Mouse (Mus musculus) adrenal gland (tissue): ENCODE results near the gene Gm9936.
"Not testable (repeated sequence)": the region's sequence is repeated elsewhere in the genome, so short reads cannot be mapped to it uniquely, and the experiment has no call there.

Experiments used
- intact Hi-C: fragments of 180-260 bp; cut with DNase I; formaldehyde crosslinking; loops from one replicate; pipeline ENCODE4 v1.15.1; 2025
- long read RNA-seq, 2 experiments: library from polyadenylated mRNA; unstranded; transcript quantifications; one replicate each; pipeline ENCODE4 v2.0.0; 2020; ENCODE audit warnings: borderline replicate concordance in 1 of 2; ENCODE audit not compliant: insufficient replicate concordance in 1 of 2

The Gm9936 gene
- long read RNA-seq, experiment 1: 0 reads
- long read RNA-seq, experiment 2: 0 reads

GRCm38 (mm10) chr5:114858582-114858981 lies at the start of gene Gm9936:
TSS of gene Gm9936 (minus strand) at chr5:114858682.
- intact Hi-C loops: no loop called here

GRCm38 (mm10) chr5:114902413-114902812 lies 43.9 kb upstream of the Gm9936 start:
- intact Hi-C loops: loop anchor here (5.0 kb wide), 1 partner anchor 80 kb away; the partner anchor contains the start of gene 1500011B03Rik

DNA sequence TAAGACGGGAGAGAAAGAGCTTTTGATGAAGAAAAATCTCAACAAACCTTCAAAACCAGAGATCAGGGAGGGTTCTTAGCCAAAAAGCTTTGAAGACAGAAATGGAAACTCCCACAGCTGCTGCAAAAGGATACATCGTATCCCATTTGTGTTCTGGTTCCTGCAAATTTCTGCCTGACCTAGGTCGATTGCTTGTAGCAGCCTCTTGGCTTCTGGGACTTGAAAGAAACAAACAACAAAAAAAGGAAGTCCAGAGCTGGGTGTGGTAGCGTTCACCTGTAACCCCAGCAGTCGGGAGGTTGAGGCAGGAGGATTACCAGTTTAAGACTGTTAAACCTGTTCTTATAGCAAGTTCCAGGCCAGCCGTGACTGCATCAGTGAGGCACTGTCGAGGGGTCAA lies 40.4 kb upstream of the Gm9936 start:
- intact Hi-C loops: no loop called here

DNA sequence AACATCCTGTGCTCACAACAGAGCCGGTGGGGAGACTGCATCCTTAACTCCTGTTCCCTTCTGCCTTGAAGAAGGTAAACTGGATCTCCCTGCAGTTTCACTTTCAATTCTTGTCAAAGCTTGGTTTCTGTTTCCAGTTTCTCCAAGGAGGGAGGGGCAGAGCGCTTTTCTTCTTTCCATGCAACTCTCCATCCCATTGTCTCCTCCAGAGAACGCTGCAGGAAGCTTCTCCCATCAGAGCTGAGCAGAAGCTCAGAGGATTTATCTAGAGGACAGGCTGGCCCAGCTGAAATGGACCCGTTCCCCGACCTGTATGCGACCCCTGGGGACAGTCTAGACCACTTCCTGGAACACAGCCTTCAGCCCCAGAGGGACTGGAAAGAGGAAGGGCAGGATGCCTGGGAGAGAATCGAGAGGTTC lies 38.9 kb upstream of the Gm9936 start:
- intact Hi-C loops: no loop called here

GRCm38 (mm10) chr5:114896688-114897373 lies 38.3 kb upstream of the Gm9936 start, which contains the start of gene Oasl2:
TSS of gene Oasl2 (plus strand) at chr5:114896936.
- intact Hi-C loops: no loop called here

GRCm38 (mm10) chr5:114895542-114895941 lies 37.1 kb upstream of the Gm9936 start:
- intact Hi-C loops: no loop called here

DNA sequence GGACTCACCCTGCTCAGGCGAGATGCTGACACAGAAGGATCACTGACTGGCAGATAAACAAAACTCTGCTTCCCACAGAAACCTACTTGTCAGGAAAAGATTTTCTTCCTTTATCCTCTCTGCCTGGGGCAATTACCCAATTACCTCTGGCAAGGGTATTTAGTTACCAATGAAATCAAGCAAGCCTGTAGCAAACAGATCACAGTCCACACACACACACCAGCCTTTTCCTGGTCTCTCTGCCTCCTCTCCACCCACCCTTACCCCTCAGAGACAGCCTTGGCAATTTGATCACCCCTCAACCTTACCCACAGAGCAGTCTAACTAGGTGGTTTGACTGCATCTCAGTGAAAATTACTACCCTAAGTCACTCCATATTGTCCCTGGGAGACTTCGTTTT lies 30.5 kb upstream of the Gm9936 start:
- intact Hi-C loops: no loop called here

GRCm38 (mm10) chr5:114886801-114887200 lies 28.3 kb upstream of the Gm9936 start:
- intact Hi-C loops: no loop called here

DNA sequence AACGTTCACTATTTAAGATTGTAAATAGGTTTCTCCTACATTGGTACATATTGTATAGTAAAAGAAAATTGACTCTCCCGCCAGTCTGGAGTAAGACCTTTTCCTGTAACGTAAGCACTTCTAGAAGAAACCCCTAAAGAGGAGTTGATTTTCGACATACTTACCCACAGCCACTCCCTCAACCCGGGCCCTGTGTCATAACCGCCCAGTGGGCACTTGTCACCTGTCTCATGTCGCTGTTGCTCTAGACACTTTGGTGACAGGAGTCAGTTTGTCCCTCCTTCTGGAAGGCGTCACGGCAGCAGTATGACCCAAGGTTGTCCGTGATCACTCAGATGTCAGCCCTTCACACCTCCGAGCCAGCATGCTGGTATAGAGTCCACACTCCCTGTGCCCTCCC lies 24.5 kb upstream of the Gm9936 start:
- intact Hi-C loops: no loop called here

GRCm38 (mm10) chr5:114882319-114882718 lies 23.8 kb upstream of the Gm9936 start:
- intact Hi-C loops: not testable (repeated sequence)

- intact Hi-C loops: no loop called here
These were observed 20.9 kb upstream of the Gm9936 start for GRCm38 (mm10) chr5:114879399-114879798.

- intact Hi-C loops: no loop called here
These were observed 19.0 kb upstream of the Gm9936 start for GRCm38 (mm10) chr5:114877487-114877886.

- intact Hi-C loops: no loop called here
These were observed 17.8 kb upstream of the Gm9936 start for GRCm38 (mm10) chr5:114876331-114876730.

- intact Hi-C loops: no loop called here
These were observed 17.4 kb upstream of the Gm9936 start for GRCm38 (mm10) chr5:114875858-114876257.

GRCm38 (mm10) chr5:114865279-114865678 lies 6.8 kb upstream of the Gm9936 start:
- intact Hi-C loops: no loop called here

GRCm38 (mm10) chr5:114864813-114865212 lies 6.3 kb upstream of the Gm9936 start:
- intact Hi-C loops: no loop called here

- intact Hi-C loops: no loop called here
These were observed 3.2 kb upstream of the Gm9936 start for GRCm38 (mm10) chr5:114861730-114862129.

DNA sequence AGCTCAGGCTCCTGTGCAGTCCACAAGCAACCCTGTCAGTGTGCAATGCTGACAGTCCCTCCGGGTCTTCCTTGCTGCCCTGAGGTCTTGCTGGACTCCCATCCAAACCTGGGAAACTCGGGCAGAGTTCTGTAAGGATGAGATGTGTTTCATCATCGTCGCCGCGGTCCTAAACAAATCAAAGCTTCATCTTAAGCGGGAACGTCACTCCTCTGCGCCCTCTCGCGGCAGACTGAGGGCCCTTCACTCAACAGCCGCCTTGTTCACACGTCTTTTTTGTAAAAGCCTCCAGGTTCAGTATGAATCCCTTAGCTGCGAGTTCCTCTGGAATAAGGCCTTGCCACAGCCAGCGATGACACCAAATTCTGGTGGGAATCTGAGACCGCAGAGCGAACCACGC lies 771 bp upstream of the Gm9936 start:
- intact Hi-C loops: no loop called here

- intact Hi-C loops: not testable (repeated sequence)
These were observed 5.1 kb downstream of the Gm9936 start, which contains the start of gene 4930519G04Rik for GRCm38 (mm10) chr5:114853364-114853763. TSS of gene 4930519G04Rik (plus strand) at chr5:114853664.

DNA sequence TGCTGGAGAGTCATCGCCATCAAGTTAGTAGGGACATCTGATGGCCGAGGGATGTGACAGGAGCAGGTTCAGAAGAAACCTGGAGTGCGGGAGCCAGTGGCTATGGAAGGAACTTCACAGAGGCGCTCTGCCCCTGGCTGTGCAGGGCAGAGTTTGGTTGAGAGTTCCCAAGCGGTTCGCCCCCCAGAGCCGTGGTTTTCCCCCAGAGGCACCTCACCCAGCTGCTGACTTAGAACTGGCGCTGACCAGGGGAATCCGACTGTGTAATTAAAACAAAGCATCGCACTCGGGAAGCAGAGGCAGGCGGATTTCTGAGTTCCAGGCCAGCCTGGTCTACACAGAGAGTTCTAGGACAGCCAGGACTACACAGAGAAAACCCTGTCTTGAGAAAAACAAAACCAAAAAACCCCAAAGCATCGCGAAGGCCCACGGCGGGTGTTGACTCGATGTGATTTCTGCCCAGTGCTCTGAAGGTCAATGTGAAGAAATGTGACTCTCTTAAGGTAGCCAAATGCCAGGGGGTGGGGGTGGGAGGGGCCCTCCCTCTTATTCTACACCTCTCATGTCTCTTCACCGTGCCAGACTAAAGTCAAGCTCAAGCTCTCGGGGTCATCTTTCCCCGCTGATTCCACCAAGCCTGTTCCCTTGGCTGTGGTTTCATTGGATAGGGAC lies 6.8 kb downstream of the Gm9936 start:
- intact Hi-C loops: no loop called here

- intact Hi-C loops: not testable (repeated sequence)
These were observed 14.1 kb downstream of the Gm9936 start for GRCm38 (mm10) chr5:114844371-114844770.

- intact Hi-C loops: no loop called here
These were observed 15.8 kb downstream of the Gm9936 start for GRCm38 (mm10) chr5:114842674-114843073.

DNA sequence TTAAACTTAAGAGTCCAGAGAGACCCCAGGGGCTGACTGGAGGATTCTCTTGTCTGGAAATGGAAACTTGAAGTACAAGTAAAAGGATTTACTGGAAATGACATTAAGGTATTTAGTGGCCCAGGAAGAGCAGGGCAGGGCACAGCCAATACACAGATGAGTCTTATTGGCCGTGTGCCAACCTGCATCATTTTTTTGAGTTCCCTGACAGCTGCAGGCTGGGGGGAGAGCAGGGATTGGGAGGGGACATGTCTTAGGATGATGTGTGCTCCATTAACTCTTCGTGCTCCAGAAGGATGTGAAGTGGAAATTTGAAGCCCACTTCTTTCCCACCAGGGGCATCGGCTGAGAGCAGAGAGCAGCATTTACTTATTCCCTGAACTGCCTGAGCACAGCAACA lies 16.3 kb downstream of the Gm9936 start:
- intact Hi-C loops: not testable (repeated sequence)
